Mouse (Mus musculus) ZHBTc4 (cell line): ENCODE measurements at regions not wholly inside any gene's neighbourhood (a gene's known extent, or its start where the extent isn't known, plus 50 kb on each side); places are given as distances from the start of the nearest gene placed in this dataset.

Experiments used
- DNase-seq: peaks from one replicate; pipeline ENCODE4 v3.0.0-alpha.2; 2011; ENCODE audit warnings: low read depth, low spot score

DNA sequence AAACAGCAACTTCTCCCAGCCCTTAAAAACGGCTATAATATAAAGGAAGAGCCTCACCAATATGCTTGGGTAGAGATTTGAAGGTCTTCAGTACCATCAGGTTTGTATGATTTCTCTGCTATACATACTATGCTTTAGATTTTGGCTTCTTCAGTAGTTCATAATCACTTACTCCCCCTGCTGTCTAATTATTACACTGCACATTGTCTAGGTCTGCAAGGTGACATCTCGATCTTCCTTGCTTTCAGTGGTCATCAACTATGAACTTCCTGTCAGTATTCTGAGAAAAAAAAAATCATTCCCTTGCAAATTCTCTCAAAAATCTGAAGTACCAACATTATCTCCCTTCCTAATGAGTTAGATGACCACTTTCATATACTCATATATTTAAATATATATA lies 225.4 kb upstream of the Galnt5 start:
- DNase-seq = peak; percentile 23

DNA sequence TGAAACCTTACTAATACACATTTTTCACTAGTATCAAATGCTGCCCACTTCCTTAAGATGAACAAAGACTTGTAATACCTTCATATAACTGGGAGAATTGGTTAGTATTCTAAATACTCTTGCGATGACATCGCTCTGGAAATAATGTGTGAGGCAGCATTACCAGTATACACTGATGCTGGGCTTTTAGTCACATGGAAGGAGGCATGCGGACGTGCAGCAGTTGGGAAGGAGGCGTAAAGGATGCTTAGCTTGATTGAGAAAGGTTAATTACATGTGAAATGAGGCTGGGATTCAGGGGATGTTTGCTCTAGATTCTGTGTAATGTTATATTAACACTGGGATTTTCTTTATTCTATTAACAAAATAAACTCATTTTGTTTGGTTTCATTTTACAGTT lies 221.5 kb upstream of the Galnt5 start:
- DNase-seq = no peak

DNA sequence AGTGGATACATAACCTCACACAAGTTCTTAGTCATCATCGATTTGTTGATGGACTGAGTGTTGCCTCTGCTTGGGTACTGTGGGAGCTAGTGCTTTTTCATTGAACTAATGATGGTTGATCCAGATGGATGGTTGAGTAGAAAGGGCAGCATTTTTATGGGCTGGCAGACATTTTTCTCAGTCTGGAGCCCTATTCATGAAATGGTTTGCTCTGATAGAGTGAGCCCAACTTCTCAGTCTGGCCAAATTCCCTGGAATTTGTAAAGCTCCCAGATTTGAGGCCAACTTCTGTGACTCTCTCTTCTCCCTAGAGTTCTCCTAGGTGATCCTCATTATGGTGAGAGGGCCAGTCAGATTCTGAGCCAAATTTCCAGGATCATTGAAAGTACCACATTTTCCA lies 216.8 kb upstream of the Galnt5 start:
- no peak for DNase-seq

DNA sequence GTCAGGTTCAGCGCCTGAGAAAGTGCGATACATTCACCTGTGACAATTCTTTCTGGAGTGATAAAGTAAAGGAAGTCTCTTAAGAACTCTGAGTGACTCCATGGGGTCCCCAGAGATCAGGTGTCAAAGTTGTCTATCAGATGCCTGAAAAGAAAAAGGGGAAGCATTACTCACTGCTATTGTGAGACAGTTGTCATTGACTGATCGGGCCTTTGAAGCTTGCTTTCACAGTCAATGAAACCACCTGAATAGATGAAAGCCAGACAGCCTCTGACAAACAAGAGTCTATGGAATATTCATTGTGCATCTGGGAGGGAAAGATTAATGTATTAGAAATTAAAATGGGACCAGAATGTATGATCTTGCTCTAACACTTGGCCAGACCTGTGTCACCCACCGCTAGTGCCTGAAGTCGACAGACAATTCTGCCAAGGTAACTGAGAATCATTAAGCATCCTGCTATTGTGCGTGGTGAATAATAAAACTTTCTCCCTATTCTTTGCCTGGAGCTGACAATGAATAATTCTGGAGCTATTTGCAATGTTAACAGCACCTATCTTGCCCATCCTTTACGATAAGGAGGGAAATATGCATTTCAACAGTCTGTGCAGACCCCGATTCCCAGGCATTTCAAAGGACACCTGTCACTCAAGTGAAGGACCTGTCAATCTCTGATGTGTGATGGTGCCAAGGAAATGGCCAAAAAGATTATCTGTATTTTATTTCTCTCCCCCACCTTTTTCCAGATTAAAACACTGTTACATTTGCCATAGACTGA lies 204.0 kb upstream of the Galnt5 start:
- DNase-seq = no peak

DNA sequence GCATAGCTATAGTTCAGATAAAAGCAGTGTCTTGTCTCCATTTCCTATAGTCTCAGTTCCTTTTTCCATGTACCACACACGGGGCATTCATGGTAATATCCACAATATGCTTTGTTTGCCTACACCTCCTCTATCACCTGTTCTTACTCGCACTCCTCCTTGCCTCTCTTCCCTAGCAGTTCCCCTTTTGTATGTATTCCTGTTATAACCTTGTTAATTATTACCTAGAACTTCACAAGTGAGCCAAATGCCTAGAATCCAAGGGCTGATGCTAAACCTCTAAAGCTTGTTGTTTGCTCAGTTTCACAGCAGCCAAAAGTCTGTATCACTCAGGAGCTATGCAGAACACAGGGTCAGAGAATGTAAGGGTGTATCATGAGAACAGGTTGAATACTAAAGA lies 198.4 kb upstream of the Galnt5 start:
- DNase-seq = no peak

DNA sequence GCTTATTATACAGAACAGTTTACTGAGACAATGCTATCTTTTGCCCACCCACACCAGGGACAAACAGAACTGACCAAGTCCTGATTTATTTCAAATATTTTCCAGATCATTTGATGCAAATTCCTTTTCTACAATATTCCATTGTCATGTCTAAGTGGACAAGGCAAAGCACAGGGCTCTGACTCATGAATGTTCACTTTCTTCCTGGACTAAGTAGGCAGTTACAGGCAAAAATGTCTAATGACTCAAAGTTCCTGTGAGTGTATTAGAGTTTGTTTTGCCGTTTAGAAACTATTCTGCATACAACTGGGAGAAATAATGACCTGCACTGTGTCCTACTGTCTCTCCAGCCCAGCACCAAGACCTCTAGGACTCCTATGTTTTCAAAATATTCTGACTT lies 189.8 kb upstream of the Galnt5 start:
- no peak for DNase-seq

DNA sequence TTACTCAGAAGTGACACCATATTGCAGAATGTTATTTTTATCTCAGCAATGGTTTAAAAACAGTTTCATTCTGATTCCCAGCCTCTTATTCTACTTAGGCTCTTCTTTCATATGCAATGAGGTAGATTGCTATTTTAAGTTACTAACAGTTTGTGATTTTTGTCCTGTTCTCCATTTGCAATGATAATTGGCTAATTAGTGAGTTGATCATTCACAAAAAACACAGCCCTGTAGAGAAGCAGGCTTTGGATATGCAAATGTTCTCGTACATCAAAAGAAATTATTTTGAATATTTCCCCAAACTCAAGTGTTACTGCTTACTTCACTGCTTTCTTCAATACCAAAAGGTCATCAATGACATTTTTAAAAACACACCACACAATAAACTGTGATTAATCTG lies 184.7 kb upstream of the Galnt5 start:
- DNase-seq = no peak

DNA sequence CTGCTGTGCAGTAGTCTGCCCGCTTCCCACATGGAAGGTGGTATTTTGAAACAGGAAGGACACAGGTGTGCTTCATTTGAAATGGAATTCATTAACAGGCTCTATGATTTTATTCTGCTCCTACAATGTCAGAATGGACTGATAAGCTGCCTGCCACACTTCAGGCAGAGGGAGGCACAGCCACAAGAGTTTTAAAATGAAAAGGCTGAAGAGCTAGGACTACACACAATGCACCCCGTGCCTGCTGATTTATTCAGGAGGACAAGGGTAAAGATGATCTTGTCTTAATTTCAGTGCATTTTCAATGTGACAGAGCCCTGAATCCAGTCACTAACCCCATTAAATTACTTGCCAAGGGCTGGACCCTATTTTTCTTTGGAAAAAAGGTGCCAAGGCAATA lies 177.3 kb upstream of the Galnt5 start:
- DNase-seq = no peak

DNA sequence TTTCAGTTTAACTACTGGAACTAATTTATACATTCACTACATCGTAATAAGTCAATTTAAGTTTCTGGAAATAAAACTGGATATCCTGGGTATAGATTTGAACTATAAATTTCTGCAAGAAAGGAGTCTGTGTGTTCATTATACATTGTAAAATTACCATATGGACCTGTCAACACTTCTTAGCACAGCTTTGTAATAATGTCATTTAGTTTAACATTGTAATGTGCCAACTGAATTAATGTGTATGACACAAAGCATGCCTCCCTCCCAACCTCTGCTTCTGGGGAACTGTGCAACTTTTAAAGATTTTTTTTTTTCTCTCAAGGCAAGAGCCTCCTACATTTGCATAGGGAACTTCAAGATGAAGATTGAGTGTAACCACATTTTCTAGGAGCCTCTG lies 176.8 kb upstream of the Galnt5 start:
- DNase-seq = no peak

DNA sequence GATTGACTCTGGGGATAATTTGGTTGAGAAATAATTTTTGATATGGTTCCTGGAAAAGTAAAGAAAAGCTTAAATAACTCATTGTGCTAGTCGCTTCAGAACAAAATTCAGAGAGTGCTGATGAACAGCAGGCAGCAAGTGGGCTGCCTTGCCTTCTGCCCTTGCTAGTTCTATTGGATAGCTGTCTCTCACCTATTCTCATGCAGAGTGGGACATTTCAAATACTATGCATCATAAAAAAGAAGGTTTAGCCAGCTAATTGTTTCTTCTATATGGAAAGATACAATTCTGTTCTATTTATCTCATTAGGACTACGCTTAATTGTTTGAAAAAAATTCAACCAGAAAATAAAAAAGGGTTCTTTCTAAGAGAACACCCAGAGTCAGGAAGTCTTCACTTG lies 169.4 kb upstream of the Galnt5 start:
- peak; percentile 50 for DNase-seq

DNA sequence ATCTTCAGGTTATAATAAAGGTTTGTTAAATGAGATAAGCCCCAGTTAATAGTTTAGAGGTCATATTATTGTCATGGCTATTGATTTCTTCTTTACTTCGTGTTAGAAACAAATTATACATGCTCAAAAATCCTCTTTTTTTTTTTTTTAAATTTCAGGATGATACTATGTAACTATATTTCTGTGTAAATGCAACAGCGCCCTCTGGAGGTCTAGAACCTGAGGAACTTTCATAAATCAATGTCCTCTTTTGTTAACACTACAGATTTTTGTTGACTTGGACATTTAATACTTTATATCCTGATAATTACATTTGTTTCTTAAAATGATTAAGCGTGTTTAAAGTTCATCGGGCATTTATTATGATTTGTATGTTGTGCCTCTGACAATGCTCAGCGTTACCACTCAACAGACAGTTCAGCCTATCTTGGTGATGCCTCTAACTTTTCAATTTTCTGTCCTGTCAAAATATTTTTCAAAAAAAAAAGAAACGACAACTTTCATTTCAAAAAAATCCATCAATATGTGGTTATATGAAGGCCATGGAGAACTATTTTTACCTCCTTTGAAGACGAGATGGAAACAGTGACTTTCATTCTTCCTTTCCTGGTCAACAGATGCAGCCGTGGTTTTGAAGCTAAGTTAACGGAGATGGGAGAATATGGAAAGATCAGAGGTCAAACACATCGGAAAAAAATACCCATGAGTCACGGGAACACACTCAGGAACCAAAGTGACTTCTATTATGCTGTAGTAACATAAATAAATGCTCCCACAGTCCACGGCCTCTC lies 164.9 kb upstream of the Galnt5 start:
- DNase-seq = peak; percentile 42

DNA sequence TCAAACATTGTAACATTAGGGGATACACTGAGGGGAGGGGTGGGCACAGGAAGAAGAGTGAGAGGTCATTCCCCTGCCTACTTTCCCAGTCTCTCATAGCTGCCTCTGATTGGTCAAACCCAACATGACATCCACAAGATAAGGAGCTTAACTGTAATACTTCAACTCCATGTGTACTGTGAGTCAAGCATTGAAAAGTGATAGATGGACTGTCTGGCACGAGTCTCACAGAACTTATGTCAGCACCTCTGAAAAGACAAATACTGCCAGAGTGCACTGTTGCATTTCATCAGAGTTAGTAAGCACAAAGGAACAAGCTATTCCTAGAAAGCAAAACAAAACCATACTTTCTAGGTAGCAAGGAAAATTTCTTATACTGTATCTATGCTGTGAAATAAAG lies 152.5 kb upstream of the Galnt5 start:
- DNase-seq = no peak

DNA sequence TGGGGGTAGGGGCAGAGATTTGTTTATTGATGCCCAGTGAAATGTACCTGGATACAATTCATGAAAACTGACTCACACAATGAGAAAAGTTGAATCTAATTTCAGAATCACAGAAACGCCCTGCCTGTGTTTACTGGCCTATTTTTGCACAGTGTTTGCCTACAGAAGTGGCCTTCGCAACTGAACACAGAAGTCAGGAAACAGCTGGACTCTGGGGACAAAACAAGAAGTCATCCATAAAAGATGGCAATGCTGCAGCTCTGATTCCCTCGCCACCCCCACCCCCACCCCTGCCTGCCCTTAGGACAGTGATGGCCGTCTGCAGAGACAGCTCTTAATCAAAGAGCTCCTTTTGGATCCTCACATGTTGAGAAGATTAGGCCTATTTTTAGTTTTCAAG lies 150.0 kb upstream of the Galnt5 start:
- no peak for DNase-seq

DNA sequence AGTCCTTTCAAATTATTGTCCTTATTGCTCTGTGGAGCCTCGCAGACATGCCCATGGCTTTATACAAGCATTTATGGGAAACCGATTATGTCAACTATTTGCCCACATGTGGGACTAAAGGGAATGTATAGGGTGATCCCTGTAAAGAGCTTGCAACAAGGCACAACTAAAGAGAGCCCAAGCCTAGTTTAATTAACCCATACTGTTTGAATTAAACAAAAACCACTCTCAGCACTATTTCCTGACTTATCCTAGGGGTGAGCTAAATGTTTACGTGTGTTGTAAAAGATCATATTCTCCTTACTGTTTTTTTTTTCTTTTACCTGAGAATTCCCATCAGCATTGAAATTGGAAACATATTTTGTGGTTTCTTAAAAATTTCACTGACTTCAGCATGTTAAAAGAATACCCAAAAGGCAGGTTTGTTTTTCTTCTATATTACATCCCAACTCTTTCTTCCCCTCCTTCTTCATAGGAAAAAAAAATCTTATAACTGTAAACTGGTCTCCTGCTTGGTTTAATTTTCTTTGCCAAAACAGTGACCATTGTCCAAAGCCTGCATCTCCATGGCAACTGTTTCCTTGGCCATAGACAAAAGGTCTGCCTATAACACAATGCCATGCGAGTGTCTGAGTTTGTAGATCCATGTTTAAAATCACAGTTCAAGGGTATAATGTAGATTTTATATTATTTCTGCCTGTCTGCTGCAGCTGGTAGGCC lies 148.2 kb upstream of the Galnt5 start:
- DNase-seq = no peak

DNA sequence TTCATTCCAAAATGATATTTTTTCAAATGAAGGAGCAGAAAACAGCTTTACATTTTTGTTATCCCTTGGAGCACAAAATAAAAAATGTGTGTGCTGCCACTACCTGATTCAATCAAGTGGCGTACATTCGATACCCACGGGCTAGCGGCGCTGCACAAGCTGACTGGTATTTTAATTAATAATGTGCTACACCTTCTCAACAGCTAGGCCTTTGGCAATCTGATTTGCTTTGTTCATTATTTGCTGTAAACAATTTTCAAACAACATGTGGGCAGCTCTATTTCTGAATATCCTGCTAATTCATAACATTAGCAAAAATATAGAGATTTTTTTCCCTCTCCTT lies 147.7 kb upstream of the Galnt5 start:
- no peak for DNase-seq

DNA sequence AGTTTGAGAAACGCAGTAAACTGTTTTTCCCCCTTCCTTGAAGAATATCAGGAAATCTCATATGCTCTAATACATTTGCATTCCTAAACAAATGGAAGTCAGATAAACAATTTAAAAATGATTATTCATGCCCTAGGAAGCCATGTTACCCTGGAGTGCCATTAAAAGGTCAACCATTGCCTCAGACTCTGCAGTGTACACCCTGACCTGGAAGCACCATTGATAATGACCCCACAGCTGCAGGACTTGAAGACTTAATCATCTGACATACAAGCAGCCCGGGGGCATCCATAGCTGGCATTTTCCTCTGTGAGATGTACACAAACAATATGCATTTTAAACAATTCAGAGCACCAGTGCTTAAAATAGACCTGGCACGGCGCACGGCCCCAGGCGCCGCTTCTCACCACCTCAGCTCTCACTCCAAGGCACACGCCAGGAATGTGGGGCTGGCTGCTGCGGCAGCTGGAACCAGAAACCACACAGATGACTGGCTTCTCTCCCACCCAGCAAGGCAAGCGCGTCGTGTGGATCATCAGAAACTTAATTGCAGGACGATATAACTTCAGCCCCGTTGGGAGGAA lies 141.1 kb upstream of the Galnt5 start:
- DNase-seq = peak; percentile 10

DNA sequence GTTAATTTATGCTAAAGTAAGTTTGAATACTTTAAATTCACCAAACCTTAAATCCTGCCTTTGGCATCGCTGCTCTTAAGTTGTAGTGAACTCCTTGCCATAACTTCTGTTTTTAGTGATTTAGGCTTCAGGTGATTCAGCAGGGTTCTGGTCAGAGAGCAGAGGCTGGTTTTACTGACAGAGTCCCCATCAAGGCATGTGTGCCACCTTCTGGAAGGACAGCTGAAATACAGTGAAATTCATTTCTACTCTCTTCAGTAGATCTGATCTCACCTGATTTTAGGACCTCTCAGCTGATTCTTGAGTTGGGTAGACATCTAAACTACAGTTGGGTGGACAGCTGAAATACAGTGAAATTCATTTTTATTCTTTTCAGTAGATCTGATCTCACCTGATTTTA lies 132.4 kb upstream of the Galnt5 start:
- peak; percentile 6 for DNase-seq

DNA sequence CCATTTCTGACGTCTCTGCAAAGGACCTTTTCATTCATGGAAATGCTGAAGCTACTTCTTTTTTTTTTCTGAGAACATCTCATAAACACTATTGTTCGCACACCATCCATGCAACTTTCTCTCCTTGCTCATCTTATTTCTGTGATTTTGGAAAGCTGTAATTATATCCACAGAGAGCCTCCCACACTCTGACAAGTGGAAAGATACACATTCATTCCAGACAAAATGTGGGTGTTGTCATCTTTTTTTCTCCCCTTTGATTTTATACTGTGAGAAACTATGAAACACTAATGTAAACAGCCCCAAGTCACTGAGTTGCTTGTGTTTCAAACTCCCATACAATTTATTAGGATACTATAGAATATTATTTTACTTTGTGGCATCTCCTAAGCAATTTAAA lies 129.6 kb upstream of the Galnt5 start:
- DNase-seq = no peak

DNA sequence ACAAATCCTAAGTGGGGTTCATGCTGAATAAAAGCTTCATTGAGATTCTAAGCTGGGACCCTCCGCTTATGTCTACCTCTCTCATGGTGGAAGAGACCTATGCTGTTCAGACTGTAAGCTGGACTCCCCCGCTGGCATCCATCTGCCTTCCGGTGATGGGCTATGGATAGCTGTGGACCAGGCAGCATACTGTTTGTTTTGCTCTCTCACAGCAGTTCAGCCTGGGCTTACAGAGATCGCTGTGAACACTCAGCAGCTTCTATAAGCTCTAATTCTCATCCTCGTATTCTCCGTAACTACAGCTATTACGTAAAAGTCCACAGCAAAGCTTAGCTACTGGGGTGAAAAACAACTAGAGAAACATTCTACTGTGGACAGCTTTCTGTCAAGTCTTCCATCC lies 97.5 kb upstream of the Galnt5 start:
- DNase-seq = no peak

DNA sequence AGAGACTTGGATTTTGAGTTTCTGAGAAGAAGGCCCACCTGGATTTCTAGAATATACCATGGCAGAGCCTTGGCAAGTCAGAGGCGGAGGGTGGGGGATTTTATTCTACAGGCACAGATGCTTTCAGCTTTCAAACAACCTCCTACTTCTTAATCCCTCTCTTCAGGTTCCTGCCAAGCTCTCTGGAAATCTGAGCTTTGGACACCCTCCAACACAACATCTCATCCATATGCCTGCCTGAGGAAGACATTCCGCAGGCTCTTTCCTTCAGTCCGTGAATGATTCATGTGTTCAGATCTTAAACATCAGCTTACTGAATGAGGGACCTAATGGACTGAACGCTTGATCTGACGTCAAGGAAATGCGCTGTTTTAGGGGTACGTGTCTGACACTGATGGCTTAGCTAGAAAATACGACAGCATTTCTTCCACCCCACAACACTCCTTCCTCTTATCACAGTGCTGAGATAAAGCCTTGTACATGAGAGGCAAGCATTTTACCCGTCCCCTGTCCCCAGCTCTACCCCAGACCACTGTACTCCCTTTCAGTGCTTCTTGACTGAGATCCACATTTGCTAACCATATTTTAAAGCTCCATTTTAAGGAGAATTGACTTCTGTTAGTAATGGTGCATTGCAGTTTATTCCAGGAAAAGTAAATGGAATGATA lies 97.0 kb upstream of the Galnt5 start:
- DNase-seq = no peak

DNA sequence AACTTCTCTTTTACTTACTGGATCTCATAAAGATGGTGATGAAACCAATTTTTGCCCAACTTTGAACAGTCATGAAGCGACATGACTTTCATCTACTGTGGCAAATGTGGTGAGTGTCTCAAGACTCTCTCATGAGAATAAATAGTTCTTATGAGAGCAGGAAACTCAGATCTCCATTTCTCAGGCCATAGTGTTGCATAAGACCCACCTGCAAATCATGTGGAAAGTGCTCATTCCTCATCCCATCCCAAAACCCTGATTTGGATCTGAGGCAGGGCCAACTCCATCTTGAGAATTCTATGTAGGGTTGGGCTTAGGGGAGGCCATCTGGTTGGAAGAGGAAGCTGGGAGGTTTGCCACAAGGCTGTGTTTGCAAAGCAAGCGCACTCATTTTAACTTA lies 92.5 kb upstream of the Galnt5 start:
- no peak for DNase-seq

DNA sequence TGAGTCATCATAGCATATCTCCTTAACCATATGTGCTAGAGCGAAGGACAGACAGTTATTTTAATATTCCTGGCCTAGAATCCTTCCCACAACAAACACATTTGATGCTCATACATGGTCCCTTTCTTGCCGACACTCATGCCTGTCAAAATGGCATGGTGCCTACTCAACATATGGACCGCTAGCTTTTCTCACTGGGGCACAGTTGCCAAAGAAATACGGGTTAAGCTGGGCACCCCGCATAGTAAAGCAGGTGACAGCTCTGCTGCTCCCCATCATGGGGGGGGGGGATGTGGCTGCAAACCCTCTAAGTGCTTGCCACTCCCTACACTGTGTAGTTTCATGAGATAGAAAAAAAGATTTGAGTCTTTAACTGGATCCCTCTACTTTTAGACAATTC lies 90.7 kb upstream of the Galnt5 start:
- DNase-seq = no peak
